8 mouse cellular contexts compared by ENCODE assay signal in the genomic region with DNA sequence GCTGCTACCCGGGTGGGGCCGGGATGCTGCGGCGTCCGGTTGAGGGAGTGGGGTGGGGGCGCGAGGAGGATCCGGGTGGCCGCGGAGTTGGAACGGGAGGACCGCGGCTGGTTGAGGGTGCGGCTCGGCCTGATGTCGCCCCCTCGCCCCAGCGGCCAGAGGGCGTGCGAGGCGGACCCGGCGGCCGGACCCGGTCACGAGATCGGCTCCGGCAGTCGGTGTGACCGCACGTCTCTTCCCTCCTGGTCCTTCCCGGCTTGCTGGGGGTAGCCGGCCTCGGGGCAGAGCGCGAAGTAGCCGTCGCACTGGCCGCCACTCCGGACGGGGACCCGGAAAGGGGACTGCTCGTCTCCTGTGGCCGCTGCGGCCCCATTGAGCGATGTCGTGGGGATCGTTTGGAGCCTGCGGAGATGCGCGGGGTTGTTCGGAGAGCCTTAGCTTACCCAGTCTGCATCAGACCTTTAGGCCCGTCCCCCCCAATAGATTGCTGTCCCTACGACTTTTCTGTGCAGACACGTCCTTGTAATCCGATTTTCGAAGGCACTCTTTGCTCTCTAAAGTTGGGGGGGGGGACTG. TPM values are rescaled to one million over a fixed set of nuclear protein-coding genes. Genes with fewer than 3 reads are reported as not detected.
A peak's percentile ranks its signal among the peaks of the same experiment; 100 is the strongest.
DNase-seq lines count a peak whose midpoint lies in the region; ATAC-seq and TF ChIP-seq lines count a peak whose summit lies in the region.

No protein-coding gene starts in this region.

- H3K9me3 ChIP-seq in embryonic facial prominence, embryonic 11.5 days (replicated peaks; ENCODE audit: control insufficient read depth, low read length), result no peaks in the 10 kb centered on the region
- H3K9me3 ChIP-seq in intestine, embryonic 15.5 days, result no peaks in the 10 kb centered on the region
- no peaks in the 10 kb centered on the region for H3K9me3 ChIP-seq in neural tube, embryonic 12.5 days

- under 1% methylated on average over 57 of the region's 57 CpGs for WGBS in embryonic facial prominence, embryonic 11.5 days
- WGBS in intestine, embryonic 15.5 days, result under 1% methylated on average over 57 of the region's 57 CpGs
- WGBS in neural tube, embryonic 12.5 days, result 0% methylated on average over 54 of the region's 57 CpGs

- peak overlapping the region; percentile 77 for H3K4me3 ChIP-seq in left cerebral cortex, adult 2 months
- H3K4me3 ChIP-seq in embryonic facial prominence, embryonic 11.5 days (ENCODE audit: low read depth, low read length), result peak overlapping the region; percentile 83
- H3K4me3 ChIP-seq in intestine, embryonic 15.5 days (replicated peaks), result peak overlapping the region; percentile 94
- peak overlapping the region; percentile 92 for H3K4me3 ChIP-seq in neural tube, embryonic 12.5 days

- intact Hi-C loops in left cerebral cortex, adult 2 months (cut with DNase I), result loop anchor here (1.0 kb wide), 2 partner anchors 18 to 70 kb away; a partner anchor contains a TSS
- intact Hi-C loops in left cerebral cortex, postnatal 25 days (cut with DNase I), result loop anchor here (1.0 to 5.0 kb wide), 2 partner anchors 18 to 37 kb away; a partner anchor contains a TSS
- intact Hi-C loops in gastrocnemius, postnatal 36 days (cut with DNase I), result no loop called here

- ATAC-seq in embryonic facial prominence, embryonic 11.5 days (replicated peaks; ENCODE audit: insufficient number of reproducible peaks, low FRiP score, low TSS enrichment, low read depth), result peak; percentile 60
- peak; percentile 85 for ATAC-seq in intestine, embryonic 15.5 days
- peak; percentile 78; the same call in 1 of the 2 replicates for ATAC-seq in neural tube, embryonic 12.5 days (ENCODE audit: low FRiP score, low read depth)

- no peak for DNase-seq in left cerebral cortex, adult 2 months (ENCODE audit: extremely low spot score in 1 of 2, low spot score in 2 of 2)
- DNase-seq in left cerebral cortex, postnatal 25 days (ENCODE audit: low spot score in 2 of 2), result no peak
- DNase-seq in embryonic facial prominence, embryonic 11.5 days (ENCODE audit: low spot score), result no peak
- no peak for DNase-seq in ovary, postnatal 14 days (ENCODE audit: low spot score)
- no peak for DNase-seq in right cerebral cortex, postnatal 36 days (ENCODE audit: low spot score in 2 of 2)
- no peak for DNase-seq in gastrocnemius, postnatal 36 days

- H3K27me3 ChIP-seq in embryonic facial prominence, embryonic 11.5 days (ENCODE audit: control insufficient read depth, insufficient read depth, low read length), result no peaks in the 10 kb centered on the region
- no peaks in the 10 kb centered on the region for H3K27me3 ChIP-seq in intestine, embryonic 15.5 days (replicated peaks)
- no peaks in the 10 kb centered on the region for H3K27me3 ChIP-seq in neural tube, embryonic 12.5 days (replicated peaks)

- H3K36me3 ChIP-seq in embryonic facial prominence, embryonic 11.5 days (replicated peaks; ENCODE audit: control insufficient read depth, insufficient read depth, low read depth, low read length), result no peaks in the 10 kb centered on the region; the same call in 1 of the 2 replicates
- no peaks in the 10 kb centered on the region for H3K36me3 ChIP-seq in intestine, embryonic 15.5 days
- peaks cover 5% of the 10 kb centered on the region for H3K36me3 ChIP-seq in neural tube, embryonic 12.5 days

- H3K4me2 ChIP-seq in embryonic facial prominence, embryonic 11.5 days (ENCODE audit: low read depth, low read length), result peak overlapping the region; percentile 78
- H3K4me2 ChIP-seq in intestine, embryonic 15.5 days (replicated peaks), result peak overlapping the region; percentile 68
- peak overlapping the region; percentile 86 for H3K4me2 ChIP-seq in neural tube, embryonic 12.5 days (replicated peaks)

- H3K27ac ChIP-seq in left cerebral cortex, adult 2 months, result peak overlapping the region; percentile 96
- H3K27ac ChIP-seq in embryonic facial prominence, embryonic 11.5 days (replicated peaks; ENCODE audit: low read depth, low read length), result no peak overlapping the region
- peak overlapping the region; percentile 82 for H3K27ac ChIP-seq in intestine, embryonic 15.5 days
- peak overlapping the region; percentile 64; the same call in 1 of the 2 replicates for H3K27ac ChIP-seq in neural tube, embryonic 12.5 days

- peak overlapping the region; percentile 77 for H3K9ac ChIP-seq in embryonic facial prominence, embryonic 11.5 days (replicated peaks; ENCODE audit: low read length)
- H3K9ac ChIP-seq in intestine, embryonic 15.5 days, result peak overlapping the region; percentile 86
- peak overlapping the region; percentile 89 for H3K9ac ChIP-seq in neural tube, embryonic 12.5 days

- H3K4me1 ChIP-seq in embryonic facial prominence, embryonic 11.5 days (ENCODE audit: control insufficient read depth, insufficient read depth, low read length), result no peaks in the 10 kb centered on the region
- H3K4me1 ChIP-seq in intestine, embryonic 15.5 days (replicated peaks), result 0 out of 2 replicates have a peak, but pooled peaks cover 4% of the 10 kb centered on the region
- peaks cover 8% of the 10 kb centered on the region; the same call in 1 of the 2 replicates for H3K4me1 ChIP-seq in neural tube, embryonic 12.5 days

- TF ChIP-seq CTCF in left cerebral cortex, adult 2 months (IDR thresholded peaks at IDR 0.05), result no peak

RNA-seq across cellular contexts. Expression of a gene that starts 0.4 kb away (rescaled TPM):
- total RNA-seq in left cerebral cortex, adult 2 months (2021), result 100 to 1,000 TPM; 180 to 190 TPM
- total RNA-seq in left cerebral cortex, postnatal 25 days (2021), result 100 to 1,000 TPM; 189 to 208 TPM
- 194 and 196 TPM in 2 replicates for polyA plus RNA-seq in embryonic facial prominence, embryonic 11.5 days (2014; fragmentation: Nextera tagmentation; extraction: Ambion mirVana)
- 268 and 278 TPM in 2 replicates for polyA plus RNA-seq in intestine, embryonic 15.5 days (2015; fragmentation: Nextera tagmentation; extraction: Ambion mirVana)
- polyA plus RNA-seq in neural tube, embryonic 12.5 days (2016; fragmentation: Nextera tagmentation; extraction: Ambion mirVana), result 233 and 237 TPM in 2 replicates
- 10 to 100 TPM; 36.2 to 41.3 TPM for total RNA-seq in gastrocnemius, postnatal 36 days (2021)

RNA-seq across cellular contexts. Expression of a gene that starts 0.5 kb away (rescaled TPM):
- 1 to 10 TPM; 3.1 to 4.0 TPM for total RNA-seq in left cerebral cortex, adult 2 months (2021)
- total RNA-seq in left cerebral cortex, postnatal 25 days (2021), result 1 to 10 TPM; 2.8 to 3.4 TPM
- 9.1 and 10.7 TPM in 2 replicates for polyA plus RNA-seq in embryonic facial prominence, embryonic 11.5 days (2014; fragmentation: Nextera tagmentation; extraction: Ambion mirVana)
- 8.6 and 9.2 TPM in 2 replicates for polyA plus RNA-seq in intestine, embryonic 15.5 days (2015; fragmentation: Nextera tagmentation; extraction: Ambion mirVana)
- polyA plus RNA-seq in neural tube, embryonic 12.5 days (2016; fragmentation: Nextera tagmentation; extraction: Ambion mirVana), result 11.7 and 12.3 TPM in 2 replicates
- total RNA-seq in gastrocnemius, postnatal 36 days (2021), result under 1 TPM; 0.42 to 0.54 TPM

RNA-seq across cellular contexts. Expression of a gene that starts 17.1 kb away (rescaled TPM):
- total RNA-seq in left cerebral cortex, adult 2 months (2021), result 10 to 100 TPM; 24.9 to 27.5 TPM
- 10 to 100 TPM; 24.9 to 25.8 TPM for total RNA-seq in left cerebral cortex, postnatal 25 days (2021)
- polyA plus RNA-seq in embryonic facial prominence, embryonic 11.5 days (2014; fragmentation: Nextera tagmentation; extraction: Ambion mirVana), result 78.0 and 81.9 TPM in 2 replicates
- 62.9 and 67.2 TPM in 2 replicates for polyA plus RNA-seq in intestine, embryonic 15.5 days (2015; fragmentation: Nextera tagmentation; extraction: Ambion mirVana)
- polyA plus RNA-seq in neural tube, embryonic 12.5 days (2016; fragmentation: Nextera tagmentation; extraction: Ambion mirVana), result 56.3 and 57.9 TPM in 2 replicates
- 10 to 100 TPM; 22.4 to 23.8 TPM for total RNA-seq in gastrocnemius, postnatal 36 days (2021)

RNA-seq across cellular contexts. Expression of a gene that starts 17.6 kb away (rescaled TPM):
- 10 to 100 TPM; 68.0 to 73.4 TPM for total RNA-seq in left cerebral cortex, adult 2 months (2021)
- total RNA-seq in left cerebral cortex, postnatal 25 days (2021), result 10 to 100 TPM; 68.4 to 73.7 TPM
- polyA plus RNA-seq in embryonic facial prominence, embryonic 11.5 days (2014; fragmentation: Nextera tagmentation; extraction: Ambion mirVana), result 107 TPM in 2 replicates
- 44.0 and 48.0 TPM in 2 replicates for polyA plus RNA-seq in intestine, embryonic 15.5 days (2015; fragmentation: Nextera tagmentation; extraction: Ambion mirVana)
- polyA plus RNA-seq in neural tube, embryonic 12.5 days (2016; fragmentation: Nextera tagmentation; extraction: Ambion mirVana), result 117 TPM in 2 replicates
- total RNA-seq in gastrocnemius, postnatal 36 days (2021), result 1 to 10 TPM; 4.2 to 6.5 TPM

RNA-seq across cellular contexts. Expression of a gene that starts 37.1 kb away (rescaled TPM):
- total RNA-seq in left cerebral cortex, adult 2 months (2021), result 100 to 1,000 TPM; 200 to 216 TPM
- 100 to 1,000 TPM; 225 to 243 TPM for total RNA-seq in left cerebral cortex, postnatal 25 days (2021)
- 54.1 and 62.3 TPM in 2 replicates for polyA plus RNA-seq in embryonic facial prominence, embryonic 11.5 days (2014; fragmentation: Nextera tagmentation; extraction: Ambion mirVana)
- polyA plus RNA-seq in intestine, embryonic 15.5 days (2015; fragmentation: Nextera tagmentation; extraction: Ambion mirVana), result 128 and 138 TPM in 2 replicates
- 114 and 128 TPM in 2 replicates for polyA plus RNA-seq in neural tube, embryonic 12.5 days (2016; fragmentation: Nextera tagmentation; extraction: Ambion mirVana)
- total RNA-seq in gastrocnemius, postnatal 36 days (2021), result 10 to 100 TPM; 47.2 to 51.2 TPM

Comparison
In these comparisons a context has a peak if more than half of its experiments do, and no peak if none do; other contexts are left out.
1. RNA of a gene that starts 0.4 kb away (total RNA-seq): 189 to 208 TPM in left cerebral cortex, postnatal 25 days and 180 to 190 TPM in left cerebral cortex, adult 2 months; 36.2 to 41.3 TPM in gastrocnemius, postnatal 36 days; every median in the first group is over 4 times any median in the second.
2. Peak in every context shown above with its lines, with median percentiles within 50 percentile points of each other: H3K4me3 ChIP-seq, ATAC-seq, H3K4me2 ChIP-seq and H3K9ac ChIP-seq.